Mouse (Mus musculus) megakaryocyte, embryonic 14.5 days (primary cell): ENCODE results near the gene Dnajc25. TPM values are rescaled to one million over a fixed set of nuclear protein-coding genes. Genes with fewer than 3 reads are reported as not detected.

ENCODE experiments used
- H3K27me3 ChIP-seq: replicated peaks from 2 replicates; pipeline ENCODE3; 2012; ENCODE audit warnings: inconsistent platforms
- H3K36me3 ChIP-seq: replicated peaks from 2 replicates; pipeline ENCODE3; 2012; ENCODE audit warnings: low read length, inconsistent platforms, mixed read lengths
- H3K4me1 ChIP-seq: 2 replicates; pipeline ENCODE4 v1.6.1; 2012; ENCODE audit warnings: inconsistent platforms
- H3K4me3 ChIP-seq: replicated peaks from 2 replicates; pipeline ENCODE3; 2012; ENCODE audit warnings: moderate library complexity, mild to moderate bottlenecking, inconsistent platforms
- H3K9me3 ChIP-seq: 2 replicates; pipeline ENCODE4 v1.6.1; 2012; ENCODE audit warnings: inconsistent platforms
- FLI1 ChIP-seq: IDR thresholded peaks from 2 replicates; pipeline ENCODE4 v1.6.1; 2012; ENCODE audit warnings: low read length, inconsistent platforms, mixed read lengths
- GATA1 ChIP-seq: IDR thresholded peaks from 3 replicates; pipeline ENCODE4 v1.6.1; 2012; ENCODE audit warnings: mixed read lengths, low read length, inconsistent platforms, borderline replicate concordance
- polyA plus RNA-seq: library from polyadenylated mRNA; stranded (reverse); fragments of >175 nt; gene quantifications from 2 replicates; pipeline ENCODE4 v1.2.3, GENCODE M21; 2012; ENCODE audit warnings: low replicate concordance; ENCODE audit not compliant: insufficient read depth

The Dnajc25 gene
- polyA plus RNA-seq, 1 experiment, result 1.7 TPM

DNA sequence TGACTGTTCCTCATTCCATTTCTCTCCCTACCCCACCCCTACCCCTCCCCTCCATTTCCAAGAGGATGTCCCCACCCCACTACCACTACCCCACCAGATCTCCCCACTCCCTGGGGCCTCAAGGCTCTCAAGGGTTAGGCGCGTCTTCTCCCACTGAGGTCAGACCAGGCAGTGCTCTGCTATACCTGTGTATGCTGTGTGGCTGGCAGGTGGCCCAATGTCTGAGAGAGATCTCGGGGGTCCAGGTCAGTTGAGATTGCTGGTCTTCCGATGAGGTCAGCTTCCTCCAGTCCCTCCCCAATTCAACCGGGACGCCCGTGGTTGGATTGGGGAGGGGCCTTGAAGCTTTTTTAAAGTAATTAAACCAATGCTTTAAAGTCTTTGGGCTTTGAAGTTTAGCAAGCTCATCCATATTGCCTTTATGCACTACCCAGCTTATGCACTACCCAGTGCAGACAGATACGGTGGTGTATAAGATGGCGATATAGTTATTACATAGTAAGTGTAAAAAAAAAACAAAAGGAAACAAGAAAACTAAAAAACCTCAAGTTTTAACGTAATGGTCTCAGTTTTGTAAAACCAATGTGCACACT is 39.6 kb downstream of the Dnajc25 start:
- no peaks in the 10 kb centered on the region for H3K9me3 ChIP-seq
- peaks cover 35% of the 10 kb centered on the region for H3K4me1 ChIP-seq
- TF ChIP-seq FLI1 (no peak), GATA1 (no peak)
- H3K4me3 ChIP-seq, result peak overlapping the region; percentile 99
- H3K36me3 ChIP-seq, result peaks cover 13% of the 10 kb centered on the region
- H3K27me3 ChIP-seq, result no peaks in the 10 kb centered on the region

DNA sequence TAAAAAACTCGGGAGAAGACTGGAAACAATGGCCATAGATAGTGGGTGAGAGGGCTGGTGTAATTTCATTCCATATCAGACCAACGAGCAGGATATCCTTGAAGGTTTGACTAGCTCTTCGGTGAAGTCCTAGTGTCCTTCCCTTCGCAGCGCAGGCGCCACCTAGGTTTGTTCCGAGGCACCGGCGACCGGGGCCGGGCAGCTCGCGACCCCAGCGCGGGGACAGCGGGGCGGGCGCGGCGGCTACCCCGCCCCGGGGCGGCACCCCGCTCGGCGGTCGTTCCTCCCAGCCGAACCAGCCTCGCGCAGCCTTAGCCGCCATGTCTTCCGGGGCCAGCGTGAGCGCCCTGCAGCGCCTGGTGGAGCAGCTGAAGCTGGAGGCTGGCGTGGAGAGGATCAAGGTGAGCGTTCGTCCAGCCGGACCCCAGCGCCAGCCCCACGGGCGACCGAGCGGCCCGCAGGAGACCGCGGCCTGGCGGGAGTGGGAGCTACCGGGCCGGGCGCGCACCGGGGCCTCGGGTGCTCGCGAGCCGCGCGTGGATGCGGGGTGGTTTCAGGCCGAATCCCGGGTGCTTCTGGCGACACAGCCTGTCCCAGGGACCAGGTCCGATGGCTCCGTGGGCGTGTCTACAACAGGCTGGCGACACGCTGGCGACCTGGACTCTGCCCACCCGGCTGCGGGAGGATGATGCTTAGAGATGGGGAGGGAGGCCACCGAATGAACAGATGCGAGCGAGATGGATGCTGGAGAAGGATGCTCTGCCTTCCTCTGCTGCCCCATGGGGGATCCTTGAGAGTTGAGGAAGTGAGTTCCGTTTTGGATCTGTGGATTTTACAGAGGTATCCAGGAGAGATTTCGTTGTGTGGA is 40.3 kb downstream of the Dnajc25 start, which contains the start of gene Gng10:
Gene Gng10, plus strand, starts transcription at position 171 of the 868 bp plus-strand sequence.
- H3K4me1 ChIP-seq, result peaks cover 36% of the 10 kb centered on the region
- no peaks in the 10 kb centered on the region for H3K27me3 ChIP-seq
- no peaks in the 10 kb centered on the region for H3K9me3 ChIP-seq
- TF ChIP-seq GATA1 (no peak), FLI1 (no peak)
- H3K36me3 ChIP-seq, result peaks cover 20% of the 10 kb centered on the region
- H3K4me3 ChIP-seq, result peak within 1 kb of the TSS; percentile 99

DNA sequence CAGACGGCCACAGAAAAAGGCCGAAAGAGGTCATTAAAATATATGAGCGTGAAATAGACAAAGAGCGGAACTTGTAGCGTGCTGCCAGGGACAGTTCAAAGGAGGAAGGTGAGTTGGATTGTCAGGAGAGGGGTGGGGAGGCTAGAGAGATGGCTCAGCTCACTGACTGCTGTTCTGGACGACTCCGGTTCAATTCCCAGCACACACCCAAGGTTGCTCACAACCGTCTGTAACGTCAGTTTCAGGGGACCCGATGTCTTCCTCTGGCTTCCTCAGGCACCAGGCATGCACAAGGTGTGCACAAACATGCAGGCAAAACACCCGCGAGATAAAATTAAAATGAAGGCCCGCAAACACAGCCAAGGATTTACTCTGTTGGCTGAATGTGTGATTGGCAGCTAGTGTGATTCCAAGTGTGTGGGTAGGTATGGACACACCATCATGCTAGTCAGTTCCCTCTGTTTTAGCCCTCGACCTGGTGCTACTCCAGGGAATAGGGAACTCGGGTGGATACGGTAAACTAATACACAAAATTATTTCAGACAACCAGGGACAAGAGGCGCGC is 41.0 kb downstream of the Dnajc25 start:
- Histone ChIP-seq H3K4me3 (peak overlapping the region; percentile 99), H3K27me3 (no peaks in the 10 kb centered on the region), H3K9me3 (no peaks in the 10 kb centered on the region), H3K4me1 (peaks cover 42% of the 10 kb centered on the region), H3K36me3 (peaks cover 27% of the 10 kb centered on the region)
- TF ChIP-seq GATA1 (no peak), FLI1 (no peak)

DNA sequence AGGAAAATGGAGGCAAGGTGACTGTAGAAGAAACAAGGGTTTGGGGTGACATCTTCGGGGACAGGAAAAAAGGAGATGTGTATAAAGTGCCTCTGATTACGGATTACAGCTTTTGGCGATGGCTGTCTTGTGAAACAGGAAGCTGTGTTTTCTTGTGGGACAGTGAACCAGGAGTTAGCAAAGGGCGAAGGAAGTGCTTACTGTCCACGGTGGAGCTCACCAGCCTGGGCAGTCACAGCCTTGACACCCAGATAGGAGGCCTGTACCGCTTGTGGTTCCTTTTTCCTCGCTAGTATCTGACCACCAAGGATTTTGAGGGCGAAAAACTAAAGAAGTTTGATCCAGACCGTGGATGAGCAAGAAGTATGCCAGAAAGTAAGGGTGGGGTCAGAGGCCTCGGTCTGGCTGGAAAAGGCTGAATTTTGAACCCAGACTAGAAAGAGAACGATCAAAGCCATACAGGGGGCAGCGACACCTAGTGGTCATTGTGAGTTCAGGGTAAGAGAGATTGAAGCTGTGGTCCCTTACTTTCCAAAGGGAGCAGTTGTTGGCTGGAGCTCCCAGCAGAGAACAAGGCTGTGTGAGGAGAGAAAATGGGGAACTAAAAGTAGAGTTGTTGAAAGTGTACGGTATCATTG is 41.7 kb downstream of the Dnajc25 start:
- H3K36me3 ChIP-seq, result peaks cover 34% of the 10 kb centered on the region
- H3K9me3 ChIP-seq, result no peaks in the 10 kb centered on the region
- no peak for TF ChIP-seq GATA1
- TF ChIP-seq FLI1, result no peak
- H3K27me3 ChIP-seq, result no peaks in the 10 kb centered on the region
- H3K4me3 ChIP-seq, result peak overlapping the region; percentile 91
- peaks cover 42% of the 10 kb centered on the region for H3K4me1 ChIP-seq

DNA sequence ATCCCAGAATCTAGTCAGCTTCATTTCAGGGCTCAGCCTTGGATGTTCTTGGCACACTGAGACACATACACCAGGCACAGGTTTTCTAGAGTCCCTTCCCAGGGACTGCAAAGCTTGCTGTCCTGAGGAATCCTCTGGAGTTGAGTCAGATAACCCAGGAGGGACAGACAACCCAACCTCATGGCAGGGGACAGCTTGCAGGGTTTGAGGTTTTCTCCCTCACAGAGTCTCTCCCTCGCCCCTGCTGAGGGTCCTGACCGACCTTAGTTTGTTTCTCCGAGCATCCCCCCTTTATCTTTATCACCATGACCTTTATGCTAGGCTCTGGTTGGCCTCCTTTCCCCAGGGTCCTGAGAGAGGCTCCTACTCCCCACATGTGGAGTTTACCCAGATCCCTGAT is 42.7 kb downstream of the Dnajc25 start:
- Histone ChIP-seq H3K4me1 (peaks cover 42% of the 10 kb centered on the region), H3K27me3 (no peaks in the 10 kb centered on the region), H3K36me3 (peaks cover 41% of the 10 kb centered on the region), H3K9me3 (no peaks in the 10 kb centered on the region), H3K4me3 (no peak overlapping the region)
- TF ChIP-seq FLI1, result no peak
- no peak for TF ChIP-seq GATA1

DNA sequence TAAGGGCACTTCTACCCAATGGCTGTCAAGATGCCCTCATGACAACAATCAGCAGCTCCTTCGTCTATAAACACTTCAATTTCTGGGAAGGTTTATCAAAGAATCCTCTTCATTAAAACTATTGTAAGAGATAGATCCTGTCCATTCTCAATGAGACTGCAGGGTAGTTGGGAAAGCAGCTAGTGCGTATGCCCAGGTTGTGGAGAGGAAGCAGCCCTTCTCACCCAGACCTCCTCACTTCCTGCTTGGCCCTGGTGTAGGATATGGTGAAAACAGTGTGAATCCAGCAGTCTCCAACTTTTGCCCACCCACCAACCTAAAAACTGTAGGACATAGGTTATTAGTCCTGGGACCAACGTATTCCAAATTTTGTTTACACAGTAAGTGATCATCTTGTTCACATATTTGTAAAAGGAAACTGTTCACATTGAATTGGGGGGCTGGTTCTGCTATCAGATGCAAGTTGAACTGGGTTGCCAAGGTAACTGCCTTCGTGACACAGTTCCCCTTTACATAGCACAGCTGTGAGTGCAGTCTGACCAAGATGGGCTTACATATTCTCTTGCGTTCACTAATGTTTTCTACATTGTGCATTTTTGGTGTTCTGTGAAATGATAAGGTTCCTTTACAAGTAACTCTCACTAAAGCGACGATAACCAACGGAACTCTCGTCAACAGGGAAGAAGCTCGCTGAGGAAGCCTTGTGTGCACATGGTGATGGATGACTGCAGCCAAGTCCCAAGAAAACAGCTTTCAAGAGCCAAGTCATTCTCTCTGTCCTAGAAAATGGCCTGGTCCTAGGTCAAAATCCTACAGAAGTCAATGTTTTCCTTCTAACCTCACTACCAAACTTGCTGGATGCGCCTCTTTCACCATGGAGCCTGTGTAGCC is 45.8 kb downstream of the Dnajc25 start:
- Histone ChIP-seq H3K4me3 (no peak overlapping the region), H3K9me3 (0 out of 2 replicates have a peak, but pooled peaks cover 3% of the 10 kb centered on the region), H3K36me3 (peaks cover 48% of the 10 kb centered on the region)

DNA sequence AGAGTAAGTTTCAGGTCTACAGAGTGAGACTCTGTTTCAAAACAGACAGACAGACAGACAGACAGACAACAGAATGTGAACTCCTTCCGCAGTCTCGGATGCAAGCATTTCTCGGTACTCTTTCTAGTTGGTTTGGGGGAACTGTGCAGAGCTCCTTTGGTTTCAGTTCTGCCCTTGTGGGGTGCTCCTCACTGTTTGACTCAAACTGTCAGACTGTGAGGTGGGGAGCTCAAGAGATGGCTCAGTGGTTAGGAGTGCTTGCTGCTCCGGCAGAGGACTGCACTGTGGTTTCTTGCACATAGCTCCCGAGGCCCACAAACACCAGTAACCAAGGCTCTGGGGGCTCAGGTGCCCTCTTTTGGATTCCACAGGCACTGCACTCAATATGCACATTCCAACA is 48.2 kb downstream of the Dnajc25 start:
- TF ChIP-seq FLI1 (no peak), GATA1 (no peak)
- Histone ChIP-seq H3K27me3 (no peaks in the 10 kb centered on the region), H3K4me1 (peaks cover 13% of the 10 kb centered on the region)

More for the DNA sequence above, 45.8 kb downstream of the Dnajc25 start:
- Histone ChIP-seq H3K27me3 (no peaks in the 10 kb centered on the region), H3K4me1 (peaks cover 34% of the 10 kb centered on the region)
- no peak for TF ChIP-seq FLI1
- TF ChIP-seq GATA1, result no peak

DNA sequence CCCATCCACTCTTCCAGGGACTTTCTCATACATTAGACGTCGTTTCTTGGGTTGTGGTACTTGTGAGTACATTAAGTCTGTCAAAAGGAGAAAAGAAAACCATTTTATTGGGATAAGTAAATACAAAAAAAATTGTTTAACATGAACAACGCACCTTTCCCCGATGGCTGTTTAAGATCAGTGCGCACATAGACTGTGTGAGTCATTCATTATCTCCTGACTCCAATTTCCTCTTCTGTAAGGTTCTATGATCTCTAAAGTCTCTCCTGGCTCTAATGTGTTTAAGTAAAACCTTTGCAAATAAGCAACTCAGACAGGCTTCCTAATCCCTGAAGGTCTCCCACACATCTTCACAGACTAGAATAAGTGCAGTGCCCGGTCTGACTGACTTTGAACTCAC is 49.0 kb downstream of the Dnajc25 start:
- TF ChIP-seq GATA1, result no peak
- no peak for TF ChIP-seq FLI1
- H3K36me3 ChIP-seq, result peaks cover 41% of the 10 kb centered on the region
- no peaks in the 10 kb centered on the region for H3K27me3 ChIP-seq
- 0 out of 2 replicates have a peak, but pooled peaks cover 3% of the 10 kb centered on the region for H3K9me3 ChIP-seq
- peaks cover 15% of the 10 kb centered on the region for H3K4me1 ChIP-seq
- no peak overlapping the region for H3K4me3 ChIP-seq

More for the DNA sequence above, 48.2 kb downstream of the Dnajc25 start:
- Histone ChIP-seq H3K4me3 (no peak overlapping the region), H3K9me3 (0 out of 2 replicates have a peak, but pooled peaks cover 3% of the 10 kb centered on the region), H3K36me3 (peaks cover 45% of the 10 kb centered on the region)

DNA sequence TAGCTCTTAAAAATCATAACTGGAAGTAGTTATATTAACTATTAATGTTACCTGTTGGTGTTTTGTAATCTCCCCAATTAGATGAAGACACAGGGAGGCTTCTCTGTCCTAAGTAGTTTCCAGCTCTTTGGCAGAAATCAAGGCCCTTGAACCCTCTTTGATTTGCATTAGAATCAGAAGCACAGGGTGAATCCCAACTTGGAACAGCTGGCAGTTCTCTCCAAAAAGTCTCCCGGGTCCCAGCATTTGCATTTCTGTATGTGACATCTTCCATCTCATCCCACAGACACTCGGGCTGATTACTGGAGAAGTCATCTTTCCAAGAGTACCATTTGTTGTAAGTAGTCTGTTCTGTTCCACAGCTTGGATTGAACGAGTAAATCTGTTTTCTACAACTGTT is 52.4 kb downstream of the Dnajc25 start:
- TF ChIP-seq GATA1, result no peak
- no peak for TF ChIP-seq FLI1
- Histone ChIP-seq H3K27me3 (no peaks in the 10 kb centered on the region), H3K4me3 (no peak overlapping the region), H3K9me3 (0 out of 2 replicates have a peak, but pooled peaks cover 3% of the 10 kb centered on the region), H3K4me1 (peaks cover 12% of the 10 kb centered on the region), H3K36me3 (peaks cover 8% of the 10 kb centered on the region)
